15 mouse cellular contexts compared by ENCODE assay signal in genomic region chr5:72636122-72636521, GRCm38 (mm10). TPM values are rescaled to one million over a fixed set of nuclear protein-coding genes. Genes with fewer than 3 reads are reported as not detected.
A peak's percentile ranks its signal among the peaks of the same experiment; 100 is the strongest.
DNase-seq lines count a peak whose midpoint lies in the region; ATAC-seq and TF ChIP-seq lines count a peak whose summit lies in the region.
"Had no signal": no experiment of that assay in that cellular context is flagged by ENCODE, and none has a peak within 500 bp of the region (broad histone marks: within the 10 kb centered on the region; RNA-seq: fewer than 3 reads in every experiment).

No protein-coding gene starts in this region.

- peak; percentile 74 for ATAC-seq in CD4-positive, CD25-positive, alpha-beta regulatory T cell, adult 4 months

- peak overlapping the region; percentile 71 for H3K27ac ChIP-seq in bone marrow, adult 2 months (ENCODE audit: control insufficient read depth, insufficient read depth, low read depth, low read length, poor library complexity)
- H3K27ac ChIP-seq in layer of hippocampus, adult 2 months: no peak overlapping the region
- H3K27ac ChIP-seq: neural tube, embryonic 12.5 days had no signal

- TF ChIP-seq POLR2A in bone marrow, adult 2 months (IDR thresholded peaks at IDR 0.05; ENCODE audit: borderline replicate concordance, control insufficient read depth, low read depth, low read length): no peak

- peak; percentile 29 to 31 for DNase-seq in lung, postnatal 4 days
- peak; percentile 82 for DNase-seq in thymus, postnatal 14 days
- DNase-seq in layer of hippocampus, adult 2 months (ENCODE audit: low spot score in 2 of 2): no peak
- DNase-seq in left cerebral cortex, adult 9 months (ENCODE audit: low spot score in 2 of 2): no peak
- no peak for DNase-seq in embryo, embryonic 10.5 days (ENCODE audit: low spot score)
- DNase-seq: cerebellum, postnatal 10 days had no signal

- WGBS in bone marrow, adult 2 months: 1% methylated on average over 3 of the region's 3 CpGs

- H3K4me3 ChIP-seq in bone marrow, adult 2 months (replicated peaks; ENCODE audit: control insufficient read depth, low read depth, low read length): no peak overlapping the region
- no peak overlapping the region for H3K4me3 ChIP-seq in layer of hippocampus, adult 2 months
- H3K4me3 ChIP-seq: neural tube, embryonic 12.5 days had no signal

- no peak for TF ChIP-seq CTCF in bone marrow, adult 2 months (IDR thresholded peaks at IDR 0.05; ENCODE audit: control insufficient read depth, insufficient read depth, low read length)
- no peak for TF ChIP-seq CTCF in layer of hippocampus, adult 2 months (conservative IDR thresholded peaks at IDR 0.05)

- H3K4me1 ChIP-seq in bone marrow, adult 2 months (ENCODE audit: control insufficient read depth, insufficient read depth, low read length): no peaks in the 10 kb centered on the region; the same call in 1 of the 2 replicates
- H3K4me1 ChIP-seq: neural tube, embryonic 12.5 days had no signal

RNA-seq across cellular contexts. Expression of gene Cnga1, which starts 8.0 kb away (rescaled TPM):
- 1 to 10 TPM in 1 of 2 experiments, under 1 TPM in 1; 0.70 to 1.2 TPM for polyA plus RNA-seq in CD4-positive, CD25-positive, alpha-beta regulatory T cell, adult 4 months (2017; shearing (Covaris generic))
- 0.60 TPM in 1 of 2 replicates, not detected in the other for polyA plus RNA-seq in bone marrow, adult 2 months (2011; ENCODE audit: insufficient read depth, insufficient read length, low replicate concordance, missing spikeins)
- not detected for total RNA-seq in layer of hippocampus, adult 2 months (2021)
- total RNA-seq: heart, postnatal 25 days; layer of hippocampus, postnatal 25 days; liver, adult 2 months had no signal
- polyA plus RNA-seq: gonadal fat pad, adult 2 months; kidney, embryonic 14.5 days; liver, adult 2 months; neural tube, embryonic 12.5 days had no signal

RNA-seq across cellular contexts. Expression of gene Nipal1, which starts 11.5 kb away (rescaled TPM):
- 10 to 100 TPM; 28.3 to 31.1 TPM for polyA plus RNA-seq in CD4-positive, CD25-positive, alpha-beta regulatory T cell, adult 4 months (2017; shearing (Covaris generic))
- not detected in 2 replicates for polyA plus RNA-seq in bone marrow, adult 2 months (2011; ENCODE audit: insufficient read depth, insufficient read length, low replicate concordance, missing spikeins)
- total RNA-seq in layer of hippocampus, adult 2 months (2021): not detected
- total RNA-seq: heart, postnatal 25 days; layer of hippocampus, postnatal 25 days had no signal

RNA-seq across cellular contexts. Expression of gene Gm5868, which starts 48.8 kb away (rescaled TPM):
- not detected for polyA plus RNA-seq in CD4-positive, CD25-positive, alpha-beta regulatory T cell, adult 4 months (2017; shearing (Covaris generic))
- polyA plus RNA-seq in bone marrow, adult 2 months (2011; ENCODE audit: insufficient read depth, insufficient read length, low replicate concordance, missing spikeins): not detected in 2 replicates
- under 1 TPM in 1 of 2 experiments, not detected in 1; 0.42 TPM for total RNA-seq in layer of hippocampus, adult 2 months (2021)
- total RNA-seq: heart, postnatal 25 days; liver, adult 2 months had no signal
- polyA plus RNA-seq: gonadal fat pad, adult 2 months; liver, adult 2 months; testis, adult 2 months had no signal

RNA-seq across cellular contexts. Expression of gene Zar1, which starts 55.1 kb away (rescaled TPM):
- polyA plus RNA-seq in CD4-positive, CD25-positive, alpha-beta regulatory T cell, adult 4 months (2017; shearing (Covaris generic)): not detected
- not detected in 2 replicates for polyA plus RNA-seq in bone marrow, adult 2 months (2011; ENCODE audit: insufficient read depth, insufficient read length, low replicate concordance, missing spikeins)
- under 1 TPM in 1 of 2 experiments, not detected in 1; 0.38 TPM for total RNA-seq in layer of hippocampus, adult 2 months (2021)
- total RNA-seq: heart, postnatal 25 days; liver, adult 2 months had no signal
- polyA plus RNA-seq: liver, adult 2 months; testis, adult 2 months had no signal

Comparison
In these comparisons a context has a peak if more than half of its experiments do, and no peak if none do; other contexts are left out.
1. DNase-seq: peak in lung, postnatal 4 days (2 of 2) and thymus, postnatal 14 days (single experiment); none in layer of hippocampus, adult 2 months (0 of 2), left cerebral cortex, adult 9 months (0 of 2) and embryo, embryonic 10.5 days (single experiment).
2. RNA of gene Nipal1, which starts 11.5 kb away (polyA plus RNA-seq): 28.3 to 31.1 TPM in CD4-positive, CD25-positive, alpha-beta regulatory T cell, adult 4 months; not detected in bone marrow, adult 2 months; every median in the first group is over 10 times any median in the second.